Mouse (Mus musculus) forelimb bud, embryonic 11.5 days (tissue): ENCODE measurements at regions not wholly inside any gene's neighbourhood (a gene's known extent, or its start where the extent isn't known, plus 50 kb on each side); places are given as distances from the start of the nearest gene placed in this dataset.
A peak's percentile ranks its signal among the peaks of the same experiment; 100 is the strongest.

Experiments used
- DNase-seq: peaks from one replicate; pipeline ENCODE4 v3.0.0-alpha.2; 2012; ENCODE audit warnings: low read depth, low spot score

- no peak for DNase-seq
Observed at GRCm38 (mm10) chrX:57869648-57870047, 152.9 kb upstream of the Zic3 start.

GRCm38 (mm10) chrX:57916705-57917104 lies 105.8 kb upstream of the Zic3 start:
- DNase-seq = peak; percentile 16

DNA sequence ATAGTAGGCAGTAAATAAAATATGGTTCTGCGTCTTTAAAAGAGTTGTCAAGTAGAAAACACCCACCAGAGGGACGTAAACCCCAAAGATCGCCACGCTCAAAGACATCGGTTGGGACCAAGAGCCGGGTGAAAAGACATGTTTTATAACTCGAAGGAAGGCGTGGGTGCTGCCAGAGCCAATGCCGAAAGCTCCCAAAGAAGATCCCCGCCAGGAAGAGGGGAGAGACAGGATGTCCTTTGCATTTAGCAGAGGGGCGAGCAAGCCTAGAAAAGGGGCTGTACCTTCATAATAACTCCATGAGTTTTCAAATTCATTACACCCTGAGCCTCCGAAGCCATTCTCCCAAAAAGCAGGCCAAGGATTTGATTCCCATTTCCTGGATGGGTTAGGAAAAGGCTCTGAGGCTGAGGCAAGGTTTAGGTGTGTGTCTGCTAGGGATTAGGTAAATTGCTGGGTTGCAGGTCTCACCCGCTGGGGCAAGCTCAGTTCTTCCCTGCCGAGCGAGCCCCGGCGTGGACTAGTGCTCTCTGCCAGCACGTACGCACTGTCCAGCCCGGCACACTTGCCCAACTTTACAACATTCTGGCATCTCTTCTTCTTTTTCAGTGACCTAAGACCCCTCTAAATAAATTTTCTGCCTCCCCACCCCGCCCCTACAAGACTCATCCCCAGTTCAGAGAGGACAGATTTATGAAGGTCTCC lies 104.9 kb upstream of the Zic3 start:
- peak; percentile 4 for DNase-seq

- peak; percentile 29 for DNase-seq
Observed at GRCm38 (mm10) chrX:57918181-57919115, 104.1 kb upstream of the Zic3 start.

- peak; percentile 16 for DNase-seq
Observed at GRCm38 (mm10) chrX:57919886-57920285, 102.6 kb upstream of the Zic3 start.

GRCm38 (mm10) chrX:57920376-57920775 lies 102.1 kb upstream of the Zic3 start:
- DNase-seq = peak; percentile 3

DNA sequence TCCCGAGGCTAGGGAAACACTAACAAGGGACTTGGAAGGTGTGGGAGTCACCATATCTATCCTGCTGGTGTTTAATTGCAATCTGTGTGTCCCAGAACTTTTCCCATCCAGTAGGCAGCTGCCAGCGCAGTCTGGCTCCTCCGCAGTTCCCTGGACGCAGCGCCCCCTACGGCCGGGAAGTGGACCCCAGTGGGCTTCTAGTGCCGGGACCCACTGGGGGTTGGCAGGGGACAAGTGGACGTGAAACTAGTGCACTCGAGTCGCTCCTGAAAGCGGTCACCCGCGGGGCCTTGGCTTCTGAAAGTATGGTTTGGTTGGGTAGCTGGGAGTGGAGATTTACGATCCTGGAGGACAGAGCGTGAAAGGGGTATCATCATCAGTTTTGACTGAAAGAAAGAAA lies 101.2 kb upstream of the Zic3 start:
- peak; percentile 14 for DNase-seq

- no peak for DNase-seq
Observed at GRCm38 (mm10) chrX:57921821-57922449, 100.6 kb upstream of the Zic3 start.

GRCm38 (mm10) chrX:57923836-57924235 lies 98.7 kb upstream of the Zic3 start:
- peak; percentile 6 for DNase-seq

DNA sequence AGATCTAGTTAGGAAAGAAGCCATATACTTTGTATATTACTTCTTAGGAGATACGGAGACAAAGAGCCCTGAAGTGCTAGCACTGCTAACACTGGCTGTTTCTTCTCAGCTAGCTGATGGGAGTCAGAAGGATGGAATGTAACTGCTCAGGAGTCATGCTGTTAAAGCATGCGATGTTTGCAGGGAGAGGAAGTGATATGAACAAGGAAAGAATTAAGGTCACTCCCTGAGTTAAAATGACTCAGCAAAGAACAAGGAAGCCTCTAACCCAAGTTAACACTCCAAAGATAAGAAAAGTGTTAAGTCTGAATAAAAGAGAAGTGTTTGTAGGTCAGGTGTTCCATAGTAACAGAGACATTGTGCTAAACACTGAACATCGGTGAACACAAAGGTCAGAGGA lies 86.9 kb upstream of the Zic3 start:
- no peak for DNase-seq

GRCm38 (mm10) chrX:57938248-57938836 lies 84.2 kb upstream of the Zic3 start:
- DNase-seq = no peak

- DNase-seq = no peak
Observed at GRCm38 (mm10) chrX:57950896-57951295, 71.6 kb upstream of the Zic3 start.

DNA sequence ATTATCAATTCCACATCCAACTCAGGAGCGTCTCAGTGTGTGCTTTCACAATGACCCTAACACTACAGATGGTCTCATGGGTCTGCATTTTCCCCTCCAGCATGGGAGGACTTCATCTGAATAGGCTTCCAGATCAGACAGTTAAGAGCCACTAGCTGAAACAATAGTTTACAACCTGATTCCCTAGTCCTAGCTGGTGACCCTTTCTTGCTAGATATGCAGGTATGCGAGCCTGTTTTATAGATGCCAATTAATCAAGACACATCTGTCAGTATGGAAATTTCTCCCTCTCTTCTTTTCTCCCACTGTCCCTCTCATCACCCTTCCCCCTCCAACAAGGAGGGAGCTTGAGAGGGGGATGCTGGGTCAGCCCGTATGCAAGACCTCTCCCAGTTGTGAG lies 71.2 kb upstream of the Zic3 start:
- DNase-seq = no peak

- DNase-seq = no peak
Observed at GRCm38 (mm10) chrX:57954594-57955185, 67.8 kb upstream of the Zic3 start.
